Mouse (Mus musculus) small intestine, adult 2 months (tissue): ENCODE measurements at regions not wholly inside any gene's neighbourhood (a gene's known extent, or its start where the extent isn't known, plus 50 kb on each side); places are given as distances from the start of the nearest gene placed in this dataset.

Experiments
- H3K27ac ChIP-seq: fragments of 200-500 bp; 2 replicates; pipeline ENCODE4 v1.5.1; 2012; ENCODE audit warnings: low read depth, low read length, control low read depth, inconsistent platforms; ENCODE audit not compliant: insufficient read depth
- H3K27me3 ChIP-seq: fragments of 200-500 bp; 2 replicates; pipeline ENCODE4 v1.6.1; 2012; ENCODE audit warnings: mild to moderate bottlenecking, moderate library complexity, low read length, inconsistent platforms; ENCODE audit not compliant: control insufficient read depth, insufficient read depth
- H3K36me3 ChIP-seq: fragments of 200-500 bp; 2 replicates; pipeline ENCODE4 v1.6.1; 2012; ENCODE audit warnings: mild to moderate bottlenecking, low read length, control low read depth, inconsistent platforms; ENCODE audit not compliant: control insufficient read depth, insufficient read depth
- H3K4me1 ChIP-seq: fragments of 200-500 bp; 2 replicates; pipeline ENCODE4 v1.6.1; 2012; ENCODE audit warnings: low read length, inconsistent platforms, mixed read lengths; ENCODE audit not compliant: control insufficient read depth, insufficient read depth, insufficient read length
- H3K4me3 ChIP-seq: fragments of 200-500 bp; 2 replicates; pipeline ENCODE4 v1.5.1; 2012; ENCODE audit warnings: low read depth, mild to moderate bottlenecking, control low read depth, inconsistent platforms, low read length, moderate library complexity
- CTCF ChIP-seq: fragments of 200-500 bp; IDR thresholded peaks from 2 replicates; pipeline ENCODE4 v1.5.1; 2012; ENCODE audit warnings: low read depth, mild to moderate bottlenecking, control low read depth, inconsistent platforms, low read length, moderate library complexity, mixed read lengths; ENCODE audit not compliant: insufficient replicate concordance, insufficient read length; ENCODE audit errors: extremely low read depth
- POLR2A ChIP-seq: fragments of 200-500 bp; IDR thresholded peaks from 2 replicates; pipeline ENCODE4 v1.6.1; 2012; ENCODE audit warnings: low read depth, mild to moderate bottlenecking, control low read depth, inconsistent platforms, low read length, moderate library complexity
- WGBS: fragments of 180-500 bp; shearing (Covaris S2); methylation state at CpG from one replicate; pipeline ENCODE4 v1.1.7; 2018; 5-methylcytosine and 5-hydroxymethylcytosine counted together

- TF ChIP-seq CTCF = no peak
- TF ChIP-seq POLR2A = no peak
- 68% methylated on average over 7 of the region's 7 CpGs for WGBS
- Histone ChIP-seq H3K36me3 (no peaks in the 10 kb centered on the region), H3K27me3 (no peaks in the 10 kb centered on the region), H3K4me3 (no peak overlapping the region), H3K27ac (no peak overlapping the region), H3K4me1 (no peaks in the 10 kb centered on the region)
These were observed 137.3 kb upstream of the Gk2 start for GRCm38 (mm10) chr5:97594081-97594480.

GRCm38 (mm10) chr5:97582509-97582908, 125.7 kb upstream of the Gk2 start:
- Histone ChIP-seq H3K27ac (no peak overlapping the region), H3K4me1 (no peaks in the 10 kb centered on the region), H3K4me3 (no peak overlapping the region), H3K27me3 (no peaks in the 10 kb centered on the region), H3K36me3 (no peaks in the 10 kb centered on the region)
- WGBS = 74% methylated on average over 2 of the region's 2 CpGs
- TF ChIP-seq POLR2A (no peak), CTCF (no peak)

- Histone ChIP-seq H3K27me3 (no peaks in the 10 kb centered on the region), H3K4me1 (no peaks in the 10 kb centered on the region), H3K36me3 (no peaks in the 10 kb centered on the region), H3K4me3 (no peak overlapping the region), H3K27ac (no peak overlapping the region)
- WGBS = 65% methylated on average over 5 of the region's 5 CpGs
- TF ChIP-seq CTCF (no peak), POLR2A (no peak)
These were observed 108.7 kb upstream of the Gk2 start for GRCm38 (mm10) chr5:97565486-97565885.

- TF ChIP-seq POLR2A = no peak
- no peak for TF ChIP-seq CTCF
- 73% methylated on average over 6 of the region's 6 CpGs for WGBS
- no peaks in the 10 kb centered on the region for H3K4me1 ChIP-seq
- H3K4me3 ChIP-seq = no peak overlapping the region
- no peak overlapping the region for H3K27ac ChIP-seq
- H3K27me3 ChIP-seq = no peaks in the 10 kb centered on the region
- H3K36me3 ChIP-seq = no peaks in the 10 kb centered on the region
These were observed 106.9 kb upstream of the Gk2 start for GRCm38 (mm10) chr5:97563724-97564123.

- no peaks in the 10 kb centered on the region for H3K36me3 ChIP-seq
- no peaks in the 10 kb centered on the region for H3K4me1 ChIP-seq
- TF ChIP-seq CTCF (no peak), POLR2A (no peak)
- no peak overlapping the region for H3K4me3 ChIP-seq
- no peak overlapping the region for H3K27ac ChIP-seq
- WGBS = 66% methylated on average over 6 of the region's 6 CpGs
- H3K27me3 ChIP-seq = no peaks in the 10 kb centered on the region
These were observed 97.5 kb upstream of the Gk2 start for GRCm38 (mm10) chr5:97554274-97554673.

- Histone ChIP-seq H3K4me1 (no peaks in the 10 kb centered on the region), H3K27ac (no peak overlapping the region), H3K27me3 (no peaks in the 10 kb centered on the region), H3K4me3 (no peak overlapping the region), H3K36me3 (no peaks in the 10 kb centered on the region)
- 60% methylated on average over 3 of the region's 3 CpGs for WGBS
- TF ChIP-seq POLR2A = no peak
- peak; percentile 34; the same call in 1 of the 2 replicates for TF ChIP-seq CTCF
These were observed 96.3 kb upstream of the Gk2 start for GRCm38 (mm10) chr5:97553122-97553521.

- H3K4me3 ChIP-seq = no peak overlapping the region
- H3K27me3 ChIP-seq = no peaks in the 10 kb centered on the region
- no peaks in the 10 kb centered on the region for H3K4me1 ChIP-seq
- TF ChIP-seq CTCF (no peak), POLR2A (no peak)
- H3K27ac ChIP-seq = no peak overlapping the region
- 22% methylated on average over 3 of the region's 3 CpGs for WGBS
- H3K36me3 ChIP-seq = no peaks in the 10 kb centered on the region
These were observed 80.9 kb upstream of the Gk2 start for GRCm38 (mm10) chr5:97537492-97538257.
